Mouse (Mus musculus) E14TG2a.4 (cell line): ENCODE data around the gene Efcc1.
A peak's percentile ranks its signal among the peaks of the same experiment; 100 is the strongest.

Experiments
- H3K27me3 ChIP-seq: 2 replicates; pipeline ENCODE4 v1.6.1; 2014; ENCODE audit warnings: low read length, control low read depth; ENCODE audit not compliant: insufficient read depth
- H3K36me3 ChIP-seq: 2 replicates; pipeline ENCODE4 v1.6.1; 2014; ENCODE audit warnings: low read length, control low read depth; ENCODE audit not compliant: insufficient read depth
- H3K4me1 ChIP-seq: replicated peaks from 2 replicates; pipeline ENCODE4 v1.6.1; 2014; ENCODE audit warnings: low read depth, low read length, control low read depth
- H3K4me3 ChIP-seq: replicated peaks from 2 replicates; pipeline ENCODE4 v1.5.1; 2014; ENCODE audit warnings: mild to moderate bottlenecking, low read length
- H3K9me3 ChIP-seq: 2 replicates; pipeline ENCODE4 v1.6.1; 2014; ENCODE audit warnings: low read length, control low read depth
- CTCF ChIP-seq: conservative IDR thresholded peaks from 2 replicates; pipeline ENCODE4 v1.5.1; 2014; ENCODE audit warnings: low read length
- NANOG ChIP-seq: IDR thresholded peaks from 2 replicates; pipeline ENCODE4 v1.6.1; 2014; ENCODE audit warnings: borderline replicate concordance, low read length, mixed read lengths
- POU5F1 ChIP-seq: IDR thresholded peaks from 2 replicates; pipeline ENCODE4 v1.6.1; 2014; ENCODE audit warnings: low read length, borderline replicate concordance

Gene Efcc1

DNA sequence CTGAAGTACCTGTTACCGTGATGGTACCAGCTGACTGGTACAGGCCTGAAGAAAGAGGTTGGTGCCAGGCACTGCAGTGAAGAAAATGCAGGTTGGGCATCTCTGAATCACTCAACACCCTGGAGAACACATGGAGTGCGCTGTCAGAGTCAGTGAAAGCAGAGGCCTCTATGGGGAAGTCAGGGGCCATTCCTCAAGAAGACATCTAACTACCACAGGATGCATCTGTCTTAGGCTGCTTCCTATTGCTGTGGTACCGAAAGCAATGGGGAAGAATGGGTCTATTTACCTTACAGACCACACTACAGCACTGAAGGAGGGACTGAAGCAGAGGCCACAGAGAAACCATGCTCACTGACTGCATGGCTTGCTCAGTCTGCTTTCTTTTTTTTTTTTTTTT is 2.6 kb upstream of the Efcc1 start:
- no peaks in the 10 kb centered on the region for H3K36me3 ChIP-seq
- H3K27me3 ChIP-seq = peaks cover 57% of the 10 kb centered on the region
- peaks cover 47% of the 10 kb centered on the region for H3K4me1 ChIP-seq
- H3K9me3 ChIP-seq = no peaks in the 10 kb centered on the region
- no peak overlapping the region for H3K4me3 ChIP-seq
- TF ChIP-seq CTCF (no peak), POU5F1 (no peak), NANOG (no peak)

DNA sequence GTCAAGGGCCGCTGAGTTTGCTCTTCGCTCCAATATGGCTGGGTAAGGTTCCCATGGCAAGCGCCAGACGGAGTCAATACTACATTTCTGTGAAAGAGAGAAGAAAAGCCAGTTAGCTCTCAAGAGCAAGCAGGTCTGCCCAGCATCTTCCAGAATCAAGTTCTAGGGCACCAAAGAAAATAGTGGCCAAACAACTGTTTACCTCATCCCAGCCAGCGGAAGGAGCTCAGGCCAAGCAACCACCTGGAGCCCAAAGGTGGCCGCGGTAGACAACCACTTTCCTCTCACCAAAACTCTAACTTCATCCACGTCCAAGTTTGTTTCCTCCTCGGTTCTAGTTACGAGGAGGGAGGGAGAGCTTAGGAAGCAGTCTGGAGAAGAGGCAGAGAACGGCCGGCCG is 528 bp upstream of the Efcc1 start:
- no peaks in the 10 kb centered on the region; the same call in 1 of the 2 replicates for H3K9me3 ChIP-seq
- peaks cover 78% of the 10 kb centered on the region for H3K27me3 ChIP-seq
- H3K4me1 ChIP-seq = peaks cover 36% of the 10 kb centered on the region
- peak overlapping the region; percentile 82 for H3K4me3 ChIP-seq
- no peaks in the 10 kb centered on the region for H3K36me3 ChIP-seq
- TF ChIP-seq NANOG = no peak
- no peak for TF ChIP-seq POU5F1
- no peak for TF ChIP-seq CTCF

DNA sequence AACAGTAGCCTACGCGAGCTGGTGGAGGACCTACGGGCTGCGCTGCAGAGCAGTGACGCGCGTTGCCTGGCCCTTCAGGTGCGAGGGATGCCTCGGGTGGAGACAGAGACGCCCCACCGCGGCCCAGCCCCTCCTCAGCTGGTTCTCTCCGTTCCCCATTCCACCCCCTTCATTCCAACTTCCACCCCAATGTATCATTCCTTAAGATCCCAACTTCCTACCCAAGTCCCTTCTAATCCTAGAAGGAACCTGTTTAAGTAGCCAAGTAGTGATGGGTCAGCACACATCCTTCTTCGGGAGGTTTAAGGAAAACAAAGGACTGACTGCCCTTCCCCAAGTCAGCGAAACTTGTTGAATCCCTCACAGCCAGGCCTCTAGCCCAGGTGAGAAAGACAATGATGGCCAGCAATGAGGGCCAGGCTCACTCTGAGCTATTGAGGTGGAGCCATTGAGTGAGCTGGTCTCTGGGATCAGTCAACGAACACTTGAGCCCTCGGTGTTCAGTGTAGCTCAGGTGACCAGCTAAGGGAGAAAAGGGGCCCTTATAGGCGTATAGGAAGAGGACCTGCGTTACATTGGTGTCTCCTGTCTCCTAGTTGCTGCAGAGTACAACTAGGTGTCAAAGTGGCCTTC is 910 bp downstream of the Efcc1 start:
- no peak for TF ChIP-seq CTCF
- TF ChIP-seq NANOG = no peak
- TF ChIP-seq POU5F1 = no peak
- H3K4me3 ChIP-seq = peak overlapping the region; percentile 82
- H3K36me3 ChIP-seq = no peaks in the 10 kb centered on the region
- H3K9me3 ChIP-seq = no peaks in the 10 kb centered on the region; the same call in 1 of the 2 replicates
- H3K27me3 ChIP-seq = peaks cover 92% of the 10 kb centered on the region
- H3K4me1 ChIP-seq = peaks cover 25% of the 10 kb centered on the region

DNA sequence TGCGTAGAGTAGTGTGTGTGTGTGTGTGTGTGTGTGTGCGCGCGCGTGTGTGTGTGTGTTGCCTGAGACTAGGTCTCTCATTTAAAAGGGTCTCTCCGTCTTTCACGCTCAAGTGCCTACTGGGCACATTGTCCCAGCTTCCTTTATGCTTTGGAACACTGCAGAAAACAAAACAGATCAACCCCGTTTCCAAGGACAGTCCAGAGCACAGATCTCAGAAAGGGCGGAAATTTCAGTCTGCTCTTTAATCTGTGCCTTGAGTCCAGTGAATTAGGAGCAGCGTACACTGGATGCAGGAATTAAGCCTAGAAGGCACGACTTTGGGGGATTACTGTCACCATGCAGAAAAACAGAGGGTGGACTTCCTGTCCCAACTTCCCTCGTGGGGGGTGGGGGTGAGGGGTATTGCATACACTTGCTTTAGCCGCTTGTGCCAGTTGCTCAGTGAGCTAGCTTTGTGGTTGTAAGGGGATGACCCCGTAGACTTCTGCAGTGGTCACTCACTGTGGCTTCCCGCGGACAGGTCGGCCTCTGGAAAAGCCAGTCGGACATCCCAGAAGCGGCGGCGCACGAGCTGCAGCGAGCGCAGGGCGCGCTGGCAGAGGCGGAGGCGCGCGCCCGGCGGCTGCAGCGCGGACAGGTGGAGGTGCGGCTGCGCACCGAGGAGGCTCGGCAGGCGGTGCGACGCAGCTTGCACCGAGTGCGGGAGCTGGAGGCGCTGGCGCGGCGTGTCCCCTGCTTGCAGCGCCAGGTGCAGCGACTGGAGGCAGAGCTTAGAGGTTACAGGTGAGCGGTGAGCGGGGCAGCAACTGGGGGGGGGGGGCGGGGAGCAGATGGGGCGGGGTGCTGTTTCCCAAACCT is 1.7 kb downstream of the Efcc1 start:
- no peaks in the 10 kb centered on the region; the same call in 1 of the 2 replicates for H3K9me3 ChIP-seq
- no peaks in the 10 kb centered on the region for H3K36me3 ChIP-seq
- TF ChIP-seq POU5F1 = no peak
- no peak for TF ChIP-seq NANOG
- TF ChIP-seq CTCF = no peak

DNA sequence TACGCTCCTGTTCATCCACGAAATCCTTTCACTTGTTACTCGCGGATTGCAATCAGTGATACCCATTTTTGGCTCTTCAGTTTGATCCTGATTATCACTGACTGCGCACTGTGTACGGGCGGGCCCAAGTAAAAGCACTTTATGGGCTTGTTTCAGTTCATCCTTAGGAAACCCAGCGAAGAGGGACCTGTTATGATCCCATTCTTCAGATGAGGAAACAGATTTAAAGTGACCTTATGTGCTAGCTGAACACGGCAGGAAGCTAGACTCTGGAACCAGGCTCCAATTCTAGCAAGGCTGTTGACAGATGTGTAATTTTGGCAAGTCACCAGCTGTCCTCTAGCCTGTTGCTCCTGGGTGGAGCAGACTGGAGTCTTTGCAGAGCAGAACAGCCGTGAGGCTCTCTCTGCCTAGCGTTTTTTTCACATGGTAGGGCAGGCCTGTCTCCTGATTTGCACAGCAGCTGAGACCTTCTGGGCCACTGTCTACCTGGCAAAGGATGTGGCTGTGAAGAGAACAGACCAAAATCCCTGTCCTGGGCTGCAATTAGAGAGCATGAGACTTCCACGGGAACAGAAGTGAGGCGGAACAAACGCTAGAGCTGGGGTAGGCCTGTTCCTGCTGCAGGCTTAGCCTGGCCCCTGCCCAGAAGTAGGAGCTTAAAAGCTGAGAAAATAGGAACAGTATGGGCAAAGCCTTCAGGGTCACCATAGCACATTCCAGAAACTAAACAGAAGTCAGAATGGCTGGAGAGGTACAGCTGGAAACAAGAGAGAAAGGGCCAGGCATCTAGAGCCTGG is 2.7 kb downstream of the Efcc1 start:
- H3K27me3 ChIP-seq = peaks cover 90% of the 10 kb centered on the region

More for the DNA sequence above, 1.7 kb downstream of the Efcc1 start:
- H3K4me3 ChIP-seq = peak overlapping the region; percentile 69
- peaks cover 91% of the 10 kb centered on the region for H3K27me3 ChIP-seq
- H3K4me1 ChIP-seq = peaks cover 25% of the 10 kb centered on the region

DNA sequence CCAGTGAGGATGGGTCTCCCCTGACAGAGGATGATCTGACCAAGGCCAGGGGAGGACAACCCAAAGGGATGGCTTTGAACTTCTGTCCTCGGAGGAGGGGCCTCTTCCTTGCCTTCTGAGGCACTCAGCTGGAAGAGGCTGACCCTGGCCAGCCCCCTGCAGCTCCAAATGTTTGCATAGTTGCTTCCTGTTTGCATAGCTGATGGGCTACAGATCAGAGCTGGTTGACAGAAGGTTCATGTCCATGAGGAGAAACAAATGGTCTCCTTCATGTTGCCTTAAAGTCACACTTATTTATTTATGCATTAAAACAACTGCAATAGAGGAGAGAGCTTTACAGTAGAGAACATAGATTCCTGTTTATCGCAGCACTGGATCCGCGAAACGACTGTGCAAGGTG is 3.5 kb downstream of the Efcc1 start:
- Histone ChIP-seq H3K9me3 (no peaks in the 10 kb centered on the region; the same call in 1 of the 2 replicates), H3K27me3 (peaks cover 86% of the 10 kb centered on the region), H3K4me3 (no peak overlapping the region), H3K4me1 (peaks cover 25% of the 10 kb centered on the region), H3K36me3 (no peaks in the 10 kb centered on the region)
- TF ChIP-seq POU5F1 (no peak), NANOG (no peak), CTCF (no peak)

More for the DNA sequence above, 2.7 kb downstream of the Efcc1 start:
- H3K9me3 ChIP-seq = no peaks in the 10 kb centered on the region; the same call in 1 of the 2 replicates
- H3K36me3 ChIP-seq = no peaks in the 10 kb centered on the region
- peaks cover 25% of the 10 kb centered on the region for H3K4me1 ChIP-seq
- TF ChIP-seq CTCF (no peak), NANOG (no peak), POU5F1 (no peak)
- no peak overlapping the region for H3K4me3 ChIP-seq

DNA sequence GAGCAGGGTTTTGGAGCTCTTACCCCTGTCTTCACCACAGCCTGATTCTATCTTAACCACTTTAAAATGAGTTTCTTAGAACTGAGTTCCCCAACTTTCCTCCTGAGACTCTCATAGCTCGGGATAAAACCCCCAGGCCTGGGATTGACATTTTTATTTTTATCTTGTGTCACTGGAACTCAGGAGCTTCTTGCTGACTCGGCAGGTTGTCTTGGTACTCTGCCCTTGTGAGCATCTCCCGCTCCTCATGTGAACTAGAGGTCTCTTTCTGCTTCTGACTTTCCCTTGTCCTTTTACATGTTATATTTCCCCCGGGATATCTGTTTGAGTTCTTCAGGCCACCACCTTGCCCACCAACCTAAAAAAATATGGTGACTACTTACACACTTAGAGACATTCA is 6.3 kb downstream of the Efcc1 start:
- Histone ChIP-seq H3K27me3 (peaks cover 68% of the 10 kb centered on the region), H3K4me1 (peaks cover 13% of the 10 kb centered on the region), H3K36me3 (no peaks in the 10 kb centered on the region), H3K4me3 (no peak overlapping the region), H3K9me3 (no peaks in the 10 kb centered on the region; the same call in 1 of the 2 replicates)
- TF ChIP-seq NANOG (no peak), POU5F1 (no peak), CTCF (no peak)
